Mouse (Mus musculus) cerebellum, postnatal 4 days (tissue): ENCODE data around the gene Capn5.

ENCODE experiments used
- DNase-seq, 2 experiments: peaks; one replicate each; pipeline ENCODE4 v3.0.0; 2022; ENCODE audit warnings: low spot score in 2 of 2, mixed read lengths in 1 of 2

Capn5 gene

GRCm38 (mm10) chr7:98111233-98111632 is 66.8 kb downstream of the Capn5 start:
- no peak for DNase-seq

DNA sequence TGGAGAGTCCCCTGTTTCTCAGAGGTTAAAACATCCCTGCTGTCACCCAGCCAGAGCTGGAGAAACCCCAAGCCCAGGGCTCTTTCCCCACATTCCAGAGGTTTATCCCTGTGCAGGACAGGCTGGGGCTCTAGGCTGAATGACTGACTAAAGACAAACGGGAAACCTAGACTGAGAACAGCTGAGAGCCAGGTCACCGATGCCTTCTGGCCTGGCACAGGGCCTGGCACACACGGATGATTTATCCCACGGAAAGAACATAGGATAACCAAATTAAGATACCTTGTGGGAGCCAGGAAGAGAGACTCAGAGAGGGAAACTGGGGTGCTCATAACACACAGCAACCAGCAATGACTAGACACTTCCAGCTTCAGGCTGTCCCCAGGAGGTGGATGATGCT is 68.3 kb downstream of the Capn5 start:
- DNase-seq: no peak

DNA sequence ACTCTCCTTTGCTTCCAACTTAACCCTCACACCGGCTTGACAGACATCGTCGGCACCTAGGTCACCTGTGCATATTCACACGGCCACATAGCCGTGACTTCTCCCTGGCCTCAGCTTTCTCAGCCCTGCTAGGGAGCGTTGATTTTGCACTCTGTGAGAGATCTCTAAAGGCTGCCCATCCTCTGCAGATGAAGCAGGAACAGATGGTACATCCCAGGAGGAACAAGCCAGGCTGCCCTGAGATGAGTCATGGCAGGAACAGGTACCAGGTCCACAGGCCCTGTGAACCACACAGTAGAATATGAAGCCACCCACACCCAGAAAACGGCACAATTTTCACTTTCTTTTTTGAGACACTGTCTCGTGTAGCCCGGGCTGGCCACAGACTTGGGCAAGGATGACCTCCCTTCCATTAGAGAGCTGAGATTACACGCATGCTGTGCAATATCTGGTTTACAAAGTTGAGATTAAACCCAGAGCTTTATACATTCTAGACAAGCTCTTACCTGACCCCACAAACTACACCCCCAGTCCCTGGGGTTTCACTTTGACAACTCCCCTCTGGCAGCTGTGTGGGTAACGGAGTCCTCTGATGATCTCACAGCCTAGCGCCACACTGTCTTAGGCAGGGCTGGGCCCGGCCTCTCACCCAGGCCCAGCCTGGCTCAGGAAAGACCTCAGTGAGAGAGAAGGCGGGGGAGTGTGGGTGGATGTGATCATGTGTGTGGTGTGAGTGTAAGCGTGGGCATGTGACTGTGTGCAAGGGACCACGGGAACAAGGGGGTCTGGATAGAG is 69.2 kb downstream of the Capn5 start:
- no peak for DNase-seq

GRCm38 (mm10) chr7:98106272-98106671 is 71.8 kb downstream of the Capn5 start:
- no peak for DNase-seq

DNA sequence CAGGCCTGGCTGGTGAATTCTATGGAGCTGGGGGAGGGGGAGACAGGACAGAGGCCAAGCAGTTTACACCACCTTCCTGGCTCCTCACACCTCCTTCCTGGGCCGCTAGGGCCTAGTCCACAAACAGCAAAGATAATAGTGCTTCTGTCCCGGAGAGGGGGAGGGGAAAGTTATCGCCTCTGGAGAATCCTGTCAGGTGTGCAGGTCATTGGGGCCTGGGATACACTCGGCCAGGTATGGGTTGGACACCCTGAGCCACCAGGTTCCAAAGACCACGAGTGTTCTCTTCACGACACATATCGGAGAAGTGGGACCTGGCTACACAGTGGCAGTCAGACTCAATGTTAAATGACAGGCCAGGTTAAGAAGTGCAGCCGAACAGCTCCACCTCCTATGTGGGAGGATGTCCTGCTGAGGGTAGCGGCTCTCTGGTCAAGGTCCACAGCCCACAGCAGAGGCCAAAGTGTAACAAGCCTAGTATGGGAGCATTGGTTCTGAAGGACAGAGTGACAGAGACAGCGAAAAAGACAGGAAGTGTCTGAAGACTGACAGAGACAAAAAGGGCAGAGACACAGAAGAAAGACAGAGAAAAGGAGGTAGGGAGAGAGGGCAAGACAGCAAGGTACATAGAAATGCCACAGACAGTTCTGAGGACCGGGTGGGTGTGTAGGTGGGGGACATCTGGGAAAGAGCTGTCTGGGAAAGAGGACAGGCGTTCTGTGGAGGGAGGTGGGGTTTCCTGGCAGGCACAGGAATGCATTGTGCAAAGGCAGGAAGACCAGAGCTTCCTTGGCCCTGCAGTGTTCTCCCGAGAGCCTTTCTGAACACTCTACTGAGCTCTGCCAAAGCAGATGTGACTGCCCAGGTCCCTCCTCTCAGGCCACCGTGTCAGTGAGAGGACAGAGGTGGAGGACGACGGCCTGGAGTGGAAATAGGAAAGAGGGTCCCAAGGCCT is 73.3 kb downstream of the Capn5 start:
- no peak for DNase-seq

DNA sequence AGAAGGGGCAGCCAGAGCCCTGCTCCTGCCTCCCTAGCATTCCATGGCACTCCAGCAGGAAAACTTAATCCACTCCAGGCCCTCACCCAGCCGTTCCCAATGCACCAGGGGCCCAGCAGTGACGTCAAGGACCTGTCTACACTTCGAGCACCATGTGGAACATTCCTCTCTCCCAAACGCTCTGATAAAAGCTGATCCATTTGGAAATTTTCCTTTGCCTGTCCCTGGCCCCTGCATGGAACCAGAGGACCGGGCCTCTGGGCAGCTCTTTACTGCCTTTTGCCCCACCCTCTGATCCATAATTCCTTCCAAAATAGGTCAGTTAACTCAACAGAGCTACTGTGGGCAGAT is 74.2 kb downstream of the Capn5 start:
- no peak for DNase-seq

DNA sequence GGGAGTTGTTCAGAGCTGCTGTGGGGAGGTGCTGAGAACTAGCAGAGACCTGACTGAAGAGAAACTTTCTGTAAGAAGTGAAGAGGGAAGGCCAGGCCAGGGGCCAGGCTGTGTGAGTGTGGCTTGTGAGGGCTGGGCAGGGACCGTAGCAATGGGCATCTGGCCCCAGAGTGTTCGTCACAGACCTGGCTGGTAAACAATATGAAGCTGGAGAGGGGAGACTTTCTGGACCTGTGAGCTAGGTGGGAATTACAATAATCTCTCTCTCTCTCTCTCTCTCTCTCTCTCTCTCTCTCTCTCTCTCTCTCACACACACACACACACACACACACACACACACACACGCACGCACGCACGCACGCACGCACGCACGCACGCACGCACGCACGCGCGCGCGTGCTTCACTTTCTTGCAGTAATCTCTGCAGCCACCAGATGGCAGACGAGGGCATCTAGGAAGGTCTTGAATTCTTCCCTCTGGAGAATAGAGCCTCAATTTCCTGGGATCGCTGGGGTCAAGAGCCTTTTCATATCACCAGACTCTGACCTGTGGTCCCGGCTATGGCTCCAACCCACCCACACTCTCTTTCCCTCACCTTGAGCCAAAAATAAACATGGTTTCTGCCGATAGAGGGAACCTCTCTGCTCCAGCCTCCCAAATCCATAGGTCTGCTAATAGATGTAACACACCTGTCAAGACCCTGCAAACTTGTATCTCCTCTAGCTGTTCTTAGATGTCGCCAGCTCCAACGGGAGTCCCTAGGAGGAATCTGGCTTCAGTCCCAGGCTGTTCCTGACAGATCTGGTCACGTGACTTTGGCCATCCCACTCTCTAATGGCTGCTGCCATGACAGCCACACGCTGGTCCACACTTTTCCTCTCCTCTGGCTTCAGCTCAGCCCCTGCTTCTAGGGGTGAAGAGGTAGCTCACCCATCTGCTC is 74.8 kb downstream of the Capn5 start:
- peak; percentile 64 to 91 for DNase-seq

DNA sequence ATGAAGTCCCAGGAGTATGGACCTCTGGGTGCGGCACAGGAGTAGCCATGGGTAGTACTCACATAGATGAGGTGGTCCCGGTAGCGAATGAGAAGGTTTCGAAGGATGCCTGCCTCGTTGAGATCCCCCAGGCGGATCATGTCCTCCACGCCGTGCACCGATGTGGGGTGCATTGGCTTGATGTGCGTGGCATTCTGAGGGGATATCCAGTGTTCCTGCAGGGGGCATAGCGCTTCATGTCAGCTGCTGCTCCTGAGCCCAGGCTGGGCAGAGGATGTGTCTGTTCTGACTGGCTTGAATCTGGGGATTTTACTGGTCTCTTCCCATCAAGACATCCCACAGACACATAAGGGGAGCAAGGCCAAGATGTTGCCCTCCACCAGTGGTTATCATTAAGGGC is 75.6 kb downstream of the Capn5 start:
- DNase-seq: no peak

- DNase-seq: no peak
Observed at GRCm38 (mm10) chr7:98097557-98097956, 80.5 kb downstream of the Capn5 start.

- no peak for DNase-seq
Observed at GRCm38 (mm10) chr7:98095852-98096251, 82.2 kb downstream of the Capn5 start.

GRCm38 (mm10) chr7:98086346-98086745 is 91.7 kb downstream of the Capn5 start:
- DNase-seq: no peak

GRCm38 (mm10) chr7:98085314-98085713 is 92.8 kb downstream of the Capn5 start:
- DNase-seq: no peak

DNA sequence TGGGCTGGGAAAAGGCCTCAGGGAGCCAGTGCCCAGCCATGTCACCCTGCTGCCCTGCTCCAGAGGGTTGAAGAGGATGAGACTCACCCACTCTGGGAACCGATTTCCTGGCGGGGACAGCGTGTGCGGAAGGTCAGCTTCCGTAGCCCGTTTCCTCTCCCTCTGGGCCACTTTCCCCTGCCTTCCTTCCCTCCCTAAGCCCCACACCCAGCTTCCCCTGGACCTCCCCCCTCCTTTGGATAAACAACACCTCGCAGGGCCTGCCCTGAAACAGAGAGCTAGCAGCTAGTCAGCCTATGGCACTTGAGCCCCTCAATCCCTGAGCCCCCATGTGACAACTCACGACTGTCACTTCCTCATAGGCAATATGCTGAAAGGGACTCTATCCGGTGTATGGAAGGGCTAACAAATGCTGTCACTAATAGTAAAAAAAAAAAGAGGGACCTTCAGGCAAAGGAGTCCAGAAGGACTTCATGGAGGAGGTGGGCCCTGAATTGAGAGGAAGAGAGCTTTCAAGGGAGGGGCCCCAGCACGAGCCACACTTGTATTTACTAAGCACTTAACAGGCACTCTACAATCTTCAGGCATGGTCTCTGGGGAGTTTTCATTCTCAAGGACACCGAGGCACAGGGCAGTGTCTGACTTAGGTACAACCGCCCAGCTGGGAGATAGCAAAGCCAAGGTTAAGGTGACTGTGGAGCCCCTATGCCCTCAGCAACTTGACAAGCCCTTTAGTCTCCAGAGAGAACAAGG is 93.4 kb downstream of the Capn5 start:
- DNase-seq: no peak

- no peak for DNase-seq
Observed at GRCm38 (mm10) chr7:98082376-98082775, 95.7 kb downstream of the Capn5 start.

DNA sequence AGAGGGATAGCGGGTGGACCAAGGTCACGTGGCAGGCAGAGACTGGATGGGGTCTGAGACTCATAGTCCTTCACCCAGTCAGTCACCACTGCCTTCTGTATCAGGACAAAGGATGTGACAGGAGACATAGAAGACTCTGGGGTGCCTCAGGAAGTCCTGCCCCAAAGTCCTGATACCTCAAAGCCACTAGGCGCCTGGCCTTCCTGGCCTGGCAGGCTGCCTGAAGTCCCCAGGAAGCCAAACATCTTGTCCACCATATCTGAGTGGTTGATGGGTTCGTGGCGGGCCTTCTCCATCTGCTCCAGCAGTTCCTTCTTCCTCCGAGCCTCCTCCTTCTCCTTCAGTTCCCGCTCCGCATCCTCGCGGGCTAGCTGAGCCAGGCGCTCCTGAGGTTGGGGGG is 100.6 kb downstream of the Capn5 start:
- no peak for DNase-seq

GRCm38 (mm10) chr7:98071620-98072019 is 106.5 kb downstream of the Capn5 start:
- DNase-seq: peak; percentile 70 to 82
